Mouse (Mus musculus): ENCODE data around the gene Tnrc6c.
"Not testable (repeated sequence)": the region's sequence is repeated elsewhere in the genome, so short reads cannot be mapped to it uniquely, and the experiment has no call there.

Tnrc6c gene

GRCm38 (mm10) chr11:117770407-117770806, 116.3 kb downstream of the Tnrc6c start:
- DNase-seq (ENCODE audit: low read depth) = no peak

- DNase-seq (ENCODE audit: low read depth) = no peak
Measured at GRCm38 (mm10) chr11:117772352-117772751, 118.3 kb downstream of the Tnrc6c start.

GRCm38 (mm10) chr11:117774925-117775324, 120.8 kb downstream of the Tnrc6c start:
- DNase-seq (ENCODE audit: low read depth) = no peak

- no peak for DNase-seq (ENCODE audit: low read depth)
Measured at GRCm38 (mm10) chr11:117775540-117775939, 121.5 kb downstream of the Tnrc6c start.

- no peak for DNase-seq (ENCODE audit: low read depth)
Measured at GRCm38 (mm10) chr11:117776085-117776792, 122.2 kb downstream of the Tnrc6c start.

GRCm38 (mm10) chr11:117777111-117777510, 123.0 kb downstream of the Tnrc6c start:
- no peak for DNase-seq (ENCODE audit: low read depth)

GRCm38 (mm10) chr11:117778031-117778430, 123.9 kb downstream of the Tnrc6c start:
- no peak for DNase-seq (ENCODE audit: low read depth)

- peak; percentile 51 for DNase-seq (ENCODE audit: low read depth)
Measured at GRCm38 (mm10) chr11:117778851-117779433, 124.9 kb downstream of the Tnrc6c start.

GRCm38 (mm10) chr11:117779434-117780198, 125.5 kb downstream of the Tnrc6c start:
- DNase-seq (ENCODE audit: low read depth) = peak; percentile 23

GRCm38 (mm10) chr11:117780199-117780515, 126.1 kb downstream of the Tnrc6c start:
- DNase-seq (ENCODE audit: low read depth) = no peak

GRCm38 (mm10) chr11:117780582-117781111, 126.6 kb downstream of the Tnrc6c start:
- peak; percentile 95 for DNase-seq (ENCODE audit: low read depth)

- DNase-seq (ENCODE audit: low read depth) = peak; percentile 36
Measured at GRCm38 (mm10) chr11:117781199-117781821, 127.2 kb downstream of the Tnrc6c start.

GRCm38 (mm10) chr11:117781993-117782704, 128.1 kb downstream of the Tnrc6c start, which contains the start of the genes Tmc8 and Tmc6:
Gene Tmc8 (plus strand): TSS chr11:117782076.
Gene Tmc6 (minus strand): TSS chr11:117782198.
- DNase-seq (ENCODE audit: low read depth) = peak; percentile 47

- DNase-seq (ENCODE audit: low read depth) = peak; percentile 24
Measured at GRCm38 (mm10) chr11:117782705-117783034, 128.6 kb downstream of the Tnrc6c start.

GRCm38 (mm10) chr11:117783089-117783488, 129.0 kb downstream of the Tnrc6c start:
- peak; percentile 53 for DNase-seq (ENCODE audit: low read depth)

GRCm38 (mm10) chr11:117783683-117784309, 129.7 kb downstream of the Tnrc6c start:
- no peak for DNase-seq (ENCODE audit: low read depth)

GRCm38 (mm10) chr11:117786294-117786693, 132.2 kb downstream of the Tnrc6c start:
- peak; percentile 33 for DNase-seq (ENCODE audit: low read depth)

GRCm38 (mm10) chr11:117788481-117788880, 134.4 kb downstream of the Tnrc6c start:
- DNase-seq (ENCODE audit: low read depth) = not testable (repeated sequence)

GRCm38 (mm10) chr11:117790286-117790685, 136.2 kb downstream of the Tnrc6c start:
- peak; percentile 63 for DNase-seq (ENCODE audit: low read depth)

- peak; percentile 40 for DNase-seq (ENCODE audit: low read depth)
Measured at GRCm38 (mm10) chr11:117790703-117791440, 136.8 kb downstream of the Tnrc6c start.

GRCm38 (mm10) chr11:117791441-117791761, 137.3 kb downstream of the Tnrc6c start:
- DNase-seq (ENCODE audit: low read depth) = no peak
